Comparison of ENCODE assay signal across 9 mouse cellular contexts in the genomic region with DNA sequence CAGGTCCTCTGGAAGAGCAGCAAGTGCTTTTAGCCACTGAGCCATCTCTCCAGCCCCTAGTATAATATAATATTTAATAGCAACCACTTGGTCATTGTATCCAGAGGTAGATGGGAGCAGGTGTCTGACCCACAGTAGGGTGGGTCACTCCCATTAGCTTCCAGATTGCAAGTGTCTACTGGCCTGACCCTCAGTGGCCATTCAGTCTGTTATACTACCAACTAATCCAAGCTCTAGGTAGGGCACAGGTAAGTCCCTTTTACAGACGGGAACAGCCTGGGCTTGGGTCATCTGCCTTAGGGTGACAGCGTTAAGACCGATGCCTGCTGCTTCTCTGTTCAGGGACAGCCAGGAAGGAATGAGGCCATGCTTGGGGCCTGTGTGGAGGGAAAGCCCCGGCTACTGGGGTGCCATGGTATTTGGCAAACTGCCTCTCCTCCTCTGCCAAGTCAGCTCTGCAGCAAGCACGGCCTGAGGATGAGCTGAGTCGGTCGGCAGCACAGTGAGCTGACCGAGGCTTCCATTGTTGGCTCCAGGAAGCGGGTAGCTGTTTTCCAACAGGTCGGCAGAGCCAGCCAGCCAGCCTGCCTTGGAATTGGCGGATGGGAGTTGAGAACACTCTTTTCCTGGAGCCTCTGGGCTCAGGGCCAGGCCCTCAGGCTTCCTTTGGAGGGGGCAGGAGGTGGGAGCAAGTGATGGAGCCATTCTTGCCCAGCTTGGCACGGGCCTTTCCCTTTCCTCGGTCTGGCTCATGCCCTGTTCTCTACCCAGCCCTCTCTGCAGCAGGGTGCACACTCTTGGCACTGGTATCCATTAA.
DNase-seq lines count a peak whose midpoint lies in the region; ATAC-seq lines count a peak whose summit lies in the region.
"Had no signal": no experiment of that assay in that cellular context is flagged by ENCODE, and none has a peak within 500 bp of the region (broad histone marks: within the 10 kb centered on the region; RNA-seq: fewer than 3 reads in every experiment).

No protein-coding gene starts in this region.

- H3K4me1 ChIP-seq in limb, embryonic 13.5 days = peaks cover 12% of the 10 kb centered on the region
- no peaks in the 10 kb centered on the region for H3K4me1 ChIP-seq in limb, embryonic 10.5 days
- peaks cover 4% of the 10 kb centered on the region; the same call in 1 of the 2 replicates for H3K4me1 ChIP-seq in embryonic facial prominence, embryonic 14.5 days (ENCODE audit: control insufficient read depth, insufficient read depth, low read length)
- peaks cover 8% of the 10 kb centered on the region for H3K4me1 ChIP-seq in heart, embryonic 15.5 days (replicated peaks)
- H3K4me1 ChIP-seq in midbrain, embryonic 12.5 days = no peaks in the 10 kb centered on the region

- H3K27me3 ChIP-seq in limb, embryonic 13.5 days = no peaks in the 10 kb centered on the region
- H3K27me3 ChIP-seq in limb, embryonic 10.5 days (ENCODE audit: low read depth, poor library complexity, severe bottlenecking) = no peaks in the 10 kb centered on the region
- H3K27me3 ChIP-seq in embryonic facial prominence, embryonic 14.5 days (replicated peaks; ENCODE audit: control insufficient read depth, insufficient read depth, low read length) = no peaks in the 10 kb centered on the region
- H3K27me3 ChIP-seq in heart, embryonic 15.5 days = no peaks in the 10 kb centered on the region
- H3K27me3 ChIP-seq in midbrain, embryonic 12.5 days = no peaks in the 10 kb centered on the region

- DNase-seq in limb, embryonic 10.5 days (ENCODE audit: low spot score) = no peak
- peak; percentile 56 for DNase-seq in embryonic facial prominence, embryonic 14.5 days (ENCODE audit: low spot score)
- peak; percentile 37 to 60 for DNase-seq in layer of hippocampus, adult 18-20 months (ENCODE audit: low spot score in 2 of 2)
- DNase-seq in thymus, postnatal 36 days = no peak

- peak; percentile 38; the same call in 1 of the 2 replicates for ATAC-seq in limb, embryonic 13.5 days (ENCODE audit: low FRiP score, low read depth)
- ATAC-seq in embryonic facial prominence, embryonic 14.5 days (ENCODE audit: low read depth) = peak; percentile 65
- peak; percentile 49 for ATAC-seq in heart, embryonic 15.5 days (replicated peaks; ENCODE audit: insufficient number of reproducible peaks, insufficient read depth, low FRiP score, low read depth)
- no peak for ATAC-seq in midbrain, embryonic 12.5 days (ENCODE audit: low FRiP score, low read depth)
- ATAC-seq in activated CD4-positive, CD25-positive, alpha-beta regulatory T cell, adult 4 months = no peak

- 84% methylated on average over 13 of the region's 13 CpGs for WGBS in limb, embryonic 13.5 days
- WGBS in limb, embryonic 10.5 days = 90% methylated on average over 13 of the region's 13 CpGs
- 66% methylated on average over 9 of the region's 13 CpGs for WGBS in embryonic facial prominence, embryonic 14.5 days
- WGBS in heart, embryonic 15.5 days = 54% methylated on average over 13 of the region's 13 CpGs
- 86% methylated on average over 13 of the region's 13 CpGs for WGBS in midbrain, embryonic 12.5 days

- peak overlapping the region; percentile 61 for H3K27ac ChIP-seq in limb, embryonic 13.5 days
- no peak overlapping the region for H3K27ac ChIP-seq in limb, embryonic 10.5 days
- H3K27ac ChIP-seq in embryonic facial prominence, embryonic 14.5 days (replicated peaks; ENCODE audit: low read depth, low read length) = peak overlapping the region; percentile 68
- H3K27ac ChIP-seq in heart, embryonic 15.5 days = peak overlapping the region; percentile 58
- 0 out of 2 replicates have a peak overlapping the region, but pooled peaks have one; percentile 20 for H3K27ac ChIP-seq in midbrain, embryonic 12.5 days (replicated peaks)

- no peak overlapping the region for H3K4me2 ChIP-seq in limb, embryonic 13.5 days (replicated peaks)
- no peak overlapping the region for H3K4me2 ChIP-seq in embryonic facial prominence, embryonic 14.5 days (ENCODE audit: low read depth, low read length)
- no peak overlapping the region for H3K4me2 ChIP-seq in heart, embryonic 15.5 days
- no peak overlapping the region for H3K4me2 ChIP-seq in midbrain, embryonic 12.5 days (replicated peaks)

- no peak overlapping the region for H3K9ac ChIP-seq in limb, embryonic 13.5 days
- H3K9ac ChIP-seq in embryonic facial prominence, embryonic 14.5 days (ENCODE audit: low read depth, low read length) = 0 out of 2 replicates have a peak overlapping the region, but pooled peaks have one; percentile 6
- no peak overlapping the region for H3K9ac ChIP-seq in heart, embryonic 15.5 days
- H3K9ac ChIP-seq in midbrain, embryonic 12.5 days (replicated peaks) = no peak overlapping the region

- no peaks in the 10 kb centered on the region for H3K9me3 ChIP-seq in limb, embryonic 13.5 days
- no peaks in the 10 kb centered on the region for H3K9me3 ChIP-seq in limb, embryonic 10.5 days (replicated peaks)
- 0 out of 2 replicates have a peak, but pooled peaks cover 4% of the 10 kb centered on the region for H3K9me3 ChIP-seq in embryonic facial prominence, embryonic 14.5 days (ENCODE audit: control insufficient read depth, low read length)
- no peaks in the 10 kb centered on the region for H3K9me3 ChIP-seq in heart, embryonic 15.5 days (replicated peaks)
- no peaks in the 10 kb centered on the region for H3K9me3 ChIP-seq in midbrain, embryonic 12.5 days
- H3K9me3 ChIP-seq: G1E had no signal

- H3K4me3 ChIP-seq in limb, embryonic 13.5 days = no peak overlapping the region
- no peak overlapping the region for H3K4me3 ChIP-seq in limb, embryonic 10.5 days
- H3K4me3 ChIP-seq in embryonic facial prominence, embryonic 14.5 days (ENCODE audit: low read depth, low read length) = no peak overlapping the region
- no peak overlapping the region for H3K4me3 ChIP-seq in heart, embryonic 15.5 days
- H3K4me3 ChIP-seq in midbrain, embryonic 12.5 days = no peak overlapping the region

- no peaks in the 10 kb centered on the region for H3K36me3 ChIP-seq in limb, embryonic 13.5 days
- no peaks in the 10 kb centered on the region for H3K36me3 ChIP-seq in limb, embryonic 10.5 days
- peaks cover 4% of the 10 kb centered on the region; the same call in 1 of the 2 replicates for H3K36me3 ChIP-seq in embryonic facial prominence, embryonic 14.5 days (ENCODE audit: control insufficient read depth, insufficient read depth, low read length)
- no peaks in the 10 kb centered on the region for H3K36me3 ChIP-seq in heart, embryonic 15.5 days
- H3K36me3 ChIP-seq in midbrain, embryonic 12.5 days = no peaks in the 10 kb centered on the region
- H3K36me3 ChIP-seq: G1E had no signal

Comparison
In these comparisons a context has a peak if more than half of its experiments do, and no peak if none do; other contexts are left out.
1. ATAC-seq: peak in limb, embryonic 13.5 days (single experiment), embryonic facial prominence, embryonic 14.5 days (single experiment) and heart, embryonic 15.5 days (single experiment); none in midbrain, embryonic 12.5 days (single experiment) and activated CD4-positive, CD25-positive, alpha-beta regulatory T cell, adult 4 months (single experiment).
2. DNase-seq: peak in embryonic facial prominence, embryonic 14.5 days (single experiment) and layer of hippocampus, adult 18-20 months (2 of 2); none in limb, embryonic 10.5 days (single experiment) and thymus, postnatal 36 days (0 of 2).